Mouse (Mus musculus): Measurements from ENCODE around the gene Tdg.

- TF ChIP-seq EP300 (IDR thresholded peaks at IDR 0.05; ENCODE audit: low read depth) (no peak), CTCF (IDR thresholded peaks at IDR 0.05; ENCODE audit: low read depth) (no peak)
Measured at GRCm38 (mm10) chr10:82652625-82653024, 23.0 kb downstream of the Tdg start.
